Mouse (Mus musculus) heart, embryonic 11.5 days (tissue): Measurements from ENCODE around the gene Suclg2. TPM values are rescaled to one million over a fixed set of nuclear protein-coding genes. Genes with fewer than 3 reads are reported as not detected.

Source experiments
- ATAC-seq: fragments of 200-750 bp; cut with Nextera tagmentation; replicated peaks from 2 replicates; pipeline ENCODE4 v1.8.0; 2017; ENCODE audit warnings: moderate library complexity; ENCODE audit not compliant: insufficient number of reproducible peaks, low FRiP score, low TSS enrichment
- H3K27ac ChIP-seq: fragments of 300-500 bp; sonication (generic); 2 replicates; pipeline ENCODE4 v1.5.1; 2014; ENCODE audit warnings: mild to moderate bottlenecking, low read depth, low read length
- H3K27me3 ChIP-seq: fragments of 300-500 bp; sonication (generic); 2 replicates; pipeline ENCODE4 v1.6.1; 2014; ENCODE audit warnings: mild to moderate bottlenecking, low read length, mixed read lengths; ENCODE audit not compliant: control insufficient read depth, insufficient read depth
- H3K36me3 ChIP-seq: fragments of 300-500 bp; sonication (generic); 2 replicates; pipeline ENCODE4 v1.6.1; 2014; ENCODE audit warnings: mild to moderate bottlenecking, low read length, moderate library complexity, mixed read lengths; ENCODE audit not compliant: control insufficient read depth, insufficient read depth
- H3K4me1 ChIP-seq: fragments of 300-500 bp; sonication (generic); 2 replicates; pipeline ENCODE4 v1.6.1; 2014; ENCODE audit warnings: low read length; ENCODE audit not compliant: control insufficient read depth, insufficient read depth
- H3K4me2 ChIP-seq: fragments of 300-500 bp; sonication (generic); 2 replicates; pipeline ENCODE4 v1.6.1; 2014; ENCODE audit warnings: mild to moderate bottlenecking, moderate library complexity
- H3K4me3 ChIP-seq: fragments of 300-500 bp; sonication (generic); 2 replicates; pipeline ENCODE4 v1.5.1; 2014; ENCODE audit warnings: low read depth, low read length
- H3K9ac ChIP-seq: fragments of 300-500 bp; sonication (generic); 2 replicates; pipeline ENCODE4 v1.6.1; 2014; ENCODE audit warnings: mild to moderate bottlenecking, low read depth, low read length, moderate library complexity
- H3K9me3 ChIP-seq: fragments of 300-500 bp; sonication (generic); replicated peaks from 2 replicates; pipeline ENCODE4 v1.6.1; 2016; ENCODE audit warnings: low read length; ENCODE audit not compliant: control insufficient read depth
- whole genome bisulfite sequencing: fragments of 180-500 bp; shearing (Covaris S2); extraction: QIAGEN DNeasy Blood & Tissue Kit; methylation state at CpG from one replicate; pipeline ENCODE4 v1.1.7; 2014; ENCODE audit not compliant: insufficient replicate concordance; 5-methylcytosine and 5-hydroxymethylcytosine counted together
- polyA plus RNA-seq: library from polyadenylated mRNA; unstranded; fragments of >200 nt; fragmentation: Nextera tagmentation; extraction: Ambion mirVana; gene quantifications from 2 replicates; pipeline ENCODE4 v1.2.1, GENCODE M21; 2014

Suclg2 gene
- polyA plus RNA-seq, 1 experiment from 2014 or later = 90.5 TPM

DNA sequence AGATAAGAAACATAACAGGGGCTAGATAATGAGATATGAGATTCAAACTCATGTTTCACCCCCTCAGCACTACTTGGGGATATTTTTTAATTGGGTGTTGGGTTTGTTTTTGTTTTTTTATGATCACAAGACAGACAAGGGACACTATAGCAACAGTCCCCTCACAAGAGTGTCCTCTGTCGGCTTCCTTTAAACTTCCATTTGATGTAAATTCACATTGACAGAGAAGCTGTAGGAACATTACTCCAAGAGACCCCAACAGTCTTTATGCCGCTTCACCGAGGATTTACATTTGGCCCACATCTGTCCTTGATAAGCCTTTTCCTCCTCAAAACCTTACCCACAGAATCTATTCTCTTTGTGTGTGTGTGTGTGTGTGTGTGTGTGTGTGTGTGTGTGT is 1.2 kb upstream of the Suclg2 start:
- no peaks in the 10 kb centered on the region for H3K36me3 ChIP-seq
- no peaks in the 10 kb centered on the region for H3K27me3 ChIP-seq
- no peak for ATAC-seq
- H3K4me2 ChIP-seq = no peak overlapping the region
- no peaks in the 10 kb centered on the region for H3K9me3 ChIP-seq
- H3K4me3 ChIP-seq = no peak overlapping the region
- no peak overlapping the region for H3K9ac ChIP-seq
- WGBS = 71% methylated on average over 3 of the region's 3 CpGs
- H3K4me1 ChIP-seq = peaks cover 3% of the 10 kb centered on the region
- no peak overlapping the region for H3K27ac ChIP-seq

DNA sequence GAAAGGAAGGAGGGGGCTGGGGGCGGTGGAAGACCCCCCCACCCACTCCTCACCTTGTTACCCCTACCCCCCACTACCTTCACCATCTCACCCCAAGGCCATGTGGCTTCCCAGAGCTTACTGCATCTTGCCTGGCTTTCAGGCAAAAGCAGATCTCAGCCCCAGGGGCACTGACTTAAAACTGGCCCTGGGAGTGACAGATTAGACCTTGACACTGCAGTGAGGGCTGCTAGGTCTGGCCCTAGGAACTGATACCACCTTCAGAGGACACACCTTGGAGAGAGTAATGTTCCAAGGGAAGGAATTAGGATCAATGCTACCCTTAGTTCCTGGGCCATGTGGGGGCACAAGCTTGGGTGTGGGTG is 351 bp upstream of the Suclg2 start:
- no CpG with 5 or more reads among the region's 1 CpGs for WGBS
- Histone ChIP-seq H3K4me2 (peak overlapping the region; percentile 94), H3K9ac (peak overlapping the region; percentile 97), H3K27me3 (no peaks in the 10 kb centered on the region), H3K27ac (no peak overlapping the region), H3K4me3 (peak overlapping the region; percentile 93), H3K36me3 (no peaks in the 10 kb centered on the region), H3K9me3 (no peaks in the 10 kb centered on the region), H3K4me1 (peaks cover 3% of the 10 kb centered on the region)
- ATAC-seq = peak; percentile 33

DNA sequence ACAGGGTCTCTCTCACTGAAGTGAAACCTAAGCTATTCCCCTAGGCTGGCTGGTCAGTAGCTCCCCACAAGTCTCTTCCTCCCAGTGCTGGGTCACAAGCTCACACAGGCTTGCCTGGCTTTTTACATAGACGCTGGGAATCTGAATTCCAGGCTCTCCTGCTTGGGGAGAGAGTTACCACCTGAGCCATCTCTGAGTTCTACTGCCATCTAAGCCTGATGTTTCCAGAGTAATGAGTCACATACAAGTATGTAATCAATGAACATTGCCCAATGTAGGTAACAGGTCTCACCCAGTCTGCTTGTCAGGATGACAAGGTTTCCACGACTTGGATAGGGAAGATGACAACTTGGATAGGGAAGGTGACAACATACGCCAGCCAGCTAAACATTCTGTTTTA is 1.5 kb downstream of the Suclg2 start:
- Histone ChIP-seq H3K4me3 (no peak overlapping the region), H3K9me3 (no peaks in the 10 kb centered on the region), H3K9ac (no peak overlapping the region), H3K4me1 (peaks cover 14% of the 10 kb centered on the region), H3K4me2 (no peak overlapping the region), H3K27me3 (no peaks in the 10 kb centered on the region), H3K36me3 (no peaks in the 10 kb centered on the region), H3K27ac (no peak overlapping the region)
- 62% methylated on average over 3 of the region's 3 CpGs for WGBS
- no peak for ATAC-seq

DNA sequence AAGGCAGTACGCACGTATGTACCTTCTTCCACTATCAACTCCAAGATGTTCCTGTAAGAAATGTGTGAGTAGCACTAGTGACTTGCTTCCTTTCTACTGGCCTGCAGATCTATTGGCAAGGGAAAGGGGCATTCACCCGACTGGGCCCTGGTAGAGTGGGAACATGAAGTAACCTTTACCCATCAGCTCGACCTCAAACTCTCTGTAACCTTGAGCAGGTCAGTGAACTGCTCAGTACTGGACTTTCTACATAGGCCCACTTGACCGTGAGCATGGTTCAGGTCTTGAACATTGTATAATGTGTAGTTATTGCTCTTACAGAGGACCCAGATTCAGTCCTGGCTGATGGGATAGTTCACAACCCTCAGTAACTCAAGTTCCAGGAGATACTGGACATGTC is 2.1 kb downstream of the Suclg2 start:
- Histone ChIP-seq H3K27me3 (no peaks in the 10 kb centered on the region), H3K4me3 (no peak overlapping the region), H3K4me2 (no peak overlapping the region), H3K4me1 (peaks cover 14% of the 10 kb centered on the region), H3K9me3 (no peaks in the 10 kb centered on the region), H3K27ac (no peak overlapping the region), H3K9ac (no peak overlapping the region), H3K36me3 (no peaks in the 10 kb centered on the region)
- ATAC-seq = no peak
- WGBS = 90% methylated on average over 5 of the region's 5 CpGs

DNA sequence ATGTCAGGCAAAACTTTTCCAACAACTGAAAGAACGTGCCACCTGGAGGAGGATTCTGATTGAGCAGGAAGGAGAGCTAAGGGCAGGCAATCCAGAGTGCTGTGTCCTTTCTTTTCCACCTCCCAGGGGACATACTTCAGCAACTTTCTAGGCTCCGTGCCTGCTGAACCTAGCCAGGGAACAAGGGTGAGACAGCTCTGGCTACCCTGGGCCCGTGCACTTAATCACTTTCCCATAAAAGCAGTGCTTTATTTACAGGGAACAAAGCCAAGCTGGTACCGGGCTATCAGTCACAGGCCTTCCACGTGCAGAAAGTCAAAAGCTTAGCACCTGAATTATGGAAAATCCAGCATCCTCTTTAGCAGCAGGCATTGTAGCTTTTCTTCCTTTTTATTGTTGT is 5.4 kb downstream of the Suclg2 start:
- Histone ChIP-seq H3K4me2 (0 out of 2 replicates have a peak overlapping the region, but pooled peaks have one; percentile 11), H3K27me3 (no peaks in the 10 kb centered on the region), H3K4me3 (no peak overlapping the region), H3K36me3 (no peaks in the 10 kb centered on the region), H3K9ac (0 out of 2 replicates have a peak overlapping the region, but pooled peaks have one; percentile 13), H3K9me3 (no peaks in the 10 kb centered on the region), H3K4me1 (peaks cover 21% of the 10 kb centered on the region), H3K27ac (no peak overlapping the region)
- ATAC-seq = no peak
- 25% methylated on average over 5 of the region's 5 CpGs for whole genome bisulfite sequencing

DNA sequence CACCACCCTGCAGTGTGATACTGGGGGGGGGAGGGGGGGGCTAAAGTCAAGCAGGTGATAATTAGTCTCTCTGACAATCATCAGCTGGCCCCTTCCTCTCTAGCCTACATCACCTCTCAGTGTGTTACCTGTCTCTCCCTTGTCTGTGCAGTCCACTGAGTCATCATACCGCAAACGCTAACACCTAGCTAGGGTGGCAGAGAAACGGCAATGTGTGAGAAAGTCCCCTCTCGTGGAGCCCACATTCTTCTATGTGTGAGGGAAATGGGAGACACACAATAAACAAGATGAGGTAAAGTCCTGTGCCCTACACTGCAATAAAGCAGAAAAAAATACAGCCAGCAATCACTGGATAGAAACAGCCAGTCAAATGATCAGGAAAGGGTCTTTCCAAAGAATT is 6.5 kb downstream of the Suclg2 start:
- Histone ChIP-seq H3K9ac (no peak overlapping the region), H3K27ac (no peak overlapping the region), H3K9me3 (no peaks in the 10 kb centered on the region), H3K36me3 (no peaks in the 10 kb centered on the region), H3K4me3 (no peak overlapping the region), H3K4me2 (no peak overlapping the region), H3K4me1 (peaks cover 21% of the 10 kb centered on the region), H3K27me3 (no peaks in the 10 kb centered on the region)
- ATAC-seq = no peak
- WGBS = 69% methylated on average over 4 of the region's 4 CpGs

DNA sequence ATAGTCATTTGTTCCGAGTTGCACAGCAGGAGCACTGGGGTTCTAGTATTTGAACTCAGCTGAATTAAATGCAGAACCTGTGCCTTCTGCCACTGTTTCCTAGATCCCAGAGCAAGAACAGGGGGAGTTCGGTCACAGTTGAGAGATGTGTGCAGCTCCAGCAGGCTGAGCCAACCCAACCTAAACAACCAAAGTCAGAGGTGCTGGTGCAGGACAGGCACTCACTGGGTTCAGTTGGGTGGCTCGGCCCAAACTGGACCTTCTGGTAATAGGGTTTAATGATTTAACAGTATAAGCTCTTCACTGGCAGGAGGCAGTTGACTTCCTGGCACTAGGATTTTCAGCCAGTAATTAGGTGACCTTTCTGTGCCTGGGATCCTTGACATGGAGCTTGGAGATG is 6.9 kb downstream of the Suclg2 start:
- Histone ChIP-seq H3K27me3 (no peaks in the 10 kb centered on the region), H3K9ac (no peak overlapping the region), H3K36me3 (no peaks in the 10 kb centered on the region), H3K9me3 (no peaks in the 10 kb centered on the region), H3K4me1 (peaks cover 21% of the 10 kb centered on the region), H3K4me3 (no peak overlapping the region), H3K4me2 (no peak overlapping the region), H3K27ac (no peak overlapping the region)
- WGBS = 83% methylated on average over 3 of the region's 3 CpGs
- ATAC-seq = no peak

DNA sequence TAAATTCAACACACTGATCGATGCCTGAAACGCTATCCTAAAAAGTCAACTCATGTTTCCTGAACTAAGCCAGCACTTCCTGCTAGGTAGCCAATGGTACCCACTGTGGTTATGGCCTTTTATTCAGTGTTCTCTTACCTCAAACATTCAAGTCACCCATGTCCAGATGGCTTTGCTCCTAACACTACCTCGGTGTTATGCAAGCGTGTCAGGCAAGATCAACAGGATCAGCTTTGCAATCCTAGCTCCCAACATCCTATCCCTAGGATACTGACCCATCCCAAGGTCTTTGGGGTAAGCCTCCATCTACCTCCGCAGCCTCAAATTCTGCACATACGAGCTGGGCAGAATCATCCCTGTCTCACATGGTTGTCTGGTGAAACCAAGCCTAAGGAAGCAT is 7.7 kb downstream of the Suclg2 start:
- Histone ChIP-seq H3K9ac (no peak overlapping the region), H3K4me1 (peaks cover 21% of the 10 kb centered on the region), H3K27me3 (no peaks in the 10 kb centered on the region), H3K9me3 (no peaks in the 10 kb centered on the region), H3K36me3 (no peaks in the 10 kb centered on the region), H3K4me3 (no peak overlapping the region), H3K27ac (no peak overlapping the region), H3K4me2 (no peak overlapping the region)
- 83% methylated on average over 6 of the region's 6 CpGs for WGBS
- ATAC-seq = no peak

DNA sequence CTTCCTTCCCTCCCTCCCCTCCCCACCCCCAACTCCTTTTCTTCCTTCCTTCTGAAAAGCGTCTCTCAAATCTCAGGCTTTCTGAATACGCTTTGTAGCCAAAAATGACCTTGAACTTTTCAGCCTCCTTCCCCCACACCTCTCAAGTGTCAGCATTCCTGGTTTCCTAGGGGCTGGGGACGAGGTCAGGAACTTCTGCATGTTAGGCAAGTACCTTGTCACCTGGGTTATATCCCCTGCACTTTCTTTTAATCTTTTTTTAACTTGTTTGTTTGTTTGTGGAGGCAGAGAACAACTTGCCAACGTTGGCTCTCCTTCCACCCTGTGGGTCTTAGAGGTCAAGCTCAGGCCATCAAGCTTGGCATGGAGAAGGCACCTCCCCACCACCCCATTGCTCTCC is 9.1 kb downstream of the Suclg2 start:
- Histone ChIP-seq H3K9ac (no peak overlapping the region), H3K4me3 (no peak overlapping the region), H3K27me3 (no peaks in the 10 kb centered on the region), H3K9me3 (no peaks in the 10 kb centered on the region), H3K4me2 (no peak overlapping the region; the same call in 1 of the 2 replicates), H3K27ac (0 out of 2 replicates have a peak overlapping the region, but pooled peaks have one; percentile 5), H3K36me3 (no peaks in the 10 kb centered on the region), H3K4me1 (peaks cover 24% of the 10 kb centered on the region)
- no peak for ATAC-seq
- WGBS = 15% methylated on average over 4 of the region's 4 CpGs
